Mouse (Mus musculus) intestine, postnatal 0 days (tissue): Measurements from ENCODE around the gene Abo. TPM values are rescaled to one million over a fixed set of nuclear protein-coding genes. Genes with fewer than 3 reads are reported as not detected.
A peak's percentile ranks its signal among the peaks of the same experiment; 100 is the strongest.

Experiments
- ATAC-seq: fragments of 200-750 bp; cut with Nextera tagmentation; 2 replicates; pipeline ENCODE4 v1.8.0; 2017; ENCODE audit warnings: mild to moderate bottlenecking, moderate TSS enrichment, moderate library complexity
- H3K27ac ChIP-seq: fragments of 300-500 bp; sonication (generic); 2 replicates; pipeline ENCODE4 v1.5.1; 2014; ENCODE audit warnings: mild to moderate bottlenecking, low read depth, low read length, moderate library complexity
- H3K27me3 ChIP-seq: fragments of 300-500 bp; sonication (generic); replicated peaks from 2 replicates; pipeline ENCODE4 v1.6.1; 2014; ENCODE audit warnings: low read length, mixed read lengths; ENCODE audit not compliant: control insufficient read depth, insufficient read depth
- H3K36me3 ChIP-seq: fragments of 300-500 bp; sonication (generic); 2 replicates; pipeline ENCODE4 v1.6.1; 2014; ENCODE audit warnings: mild to moderate bottlenecking, moderate library complexity; ENCODE audit not compliant: control insufficient read depth, insufficient read depth
- H3K4me1 ChIP-seq: fragments of 300-500 bp; sonication (generic); replicated peaks from 2 replicates; pipeline ENCODE4 v1.6.1; 2014; ENCODE audit warnings: antibody characterized with exemption, low read length, mixed read lengths; ENCODE audit not compliant: control insufficient read depth, insufficient read depth
- H3K4me2 ChIP-seq: fragments of 300-500 bp; sonication (generic); replicated peaks from 2 replicates; pipeline ENCODE4 v1.6.1; 2014; ENCODE audit warnings: low read depth, mild to moderate bottlenecking, moderate library complexity
- H3K4me3 ChIP-seq: fragments of 300-500 bp; sonication (generic); 2 replicates; pipeline ENCODE4 v1.5.1; 2014; ENCODE audit warnings: low read depth, low read length
- H3K9ac ChIP-seq: fragments of 300-500 bp; sonication (generic); 2 replicates; pipeline ENCODE4 v1.6.1; 2014; ENCODE audit warnings: mild to moderate bottlenecking, low read depth, low read length
- H3K9me3 ChIP-seq: fragments of 300-500 bp; sonication (generic); 2 replicates; pipeline ENCODE4 v1.6.1; 2016; ENCODE audit warnings: mixed run types; ENCODE audit not compliant: control insufficient read depth
- CTCF ChIP-seq: sonication (generic); IDR thresholded peaks from 2 replicates; pipeline ENCODE4 v1.5.1; 2016; ENCODE audit warnings: low read depth, mild to moderate bottlenecking, control low read depth, antibody characterized with exemption, moderate library complexity
- WGBS: fragments of 180-500 bp; shearing (Covaris S2); extraction: QIAGEN DNeasy Blood & Tissue Kit; methylation state at CpG from one replicate; pipeline ENCODE4 v1.1.7; 2014; 5-methylcytosine and 5-hydroxymethylcytosine counted together
- polyA plus RNA-seq: library from polyadenylated mRNA; unstranded; fragments of >200 nt; fragmentation: Nextera tagmentation; extraction: Ambion mirVana; gene quantifications from 2 replicates; pipeline ENCODE4 v1.2.1, GENCODE M21; 2015

The Abo gene
- 0.07 TPM in 1 of 2 replicates, not detected in the other for polyA plus RNA-seq

DNA sequence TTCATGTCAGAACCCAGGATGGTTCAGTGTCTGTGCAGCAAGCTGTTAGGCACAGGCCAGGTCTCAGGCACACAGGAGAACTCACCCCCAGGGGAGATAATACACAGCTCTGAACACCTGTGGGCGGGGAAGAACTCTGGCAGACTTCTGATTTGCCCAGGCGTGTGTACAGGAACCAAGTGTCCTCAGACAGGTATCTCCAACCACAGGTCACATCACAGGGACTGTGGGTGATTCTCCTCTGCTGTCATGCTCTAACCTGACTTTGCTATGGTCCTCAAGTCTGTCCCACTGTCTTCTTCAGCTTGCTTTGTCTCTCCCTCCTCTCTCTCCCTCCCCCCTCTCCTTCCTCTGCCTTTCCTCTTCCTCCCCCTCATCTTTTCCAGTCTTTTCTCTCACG, at the start of gene Abo:
TSS of gene Abo (minus strand) at position 101 of the 400 bp plus-strand sequence.
- H3K27me3 ChIP-seq, result no peaks in the 10 kb centered on the region
- WGBS, result 51% methylated on average over 3 of the region's 3 CpGs
- no peak within 1 kb of the TSS for H3K4me3 ChIP-seq
- no peaks in the 10 kb centered on the region for H3K36me3 ChIP-seq
- H3K4me1 ChIP-seq, result no peaks in the 10 kb centered on the region
- TF ChIP-seq CTCF, result no peak
- H3K4me2 ChIP-seq, result no peak within 1 kb of the TSS
- H3K27ac ChIP-seq, result no peak within 1 kb of the TSS
- no peak for ATAC-seq
- H3K9ac ChIP-seq, result no peak within 1 kb of the TSS
- no peaks in the 10 kb centered on the region for H3K9me3 ChIP-seq

GRCm38 (mm10) chr2:26914148-26914941, 49.6 kb upstream of the Abo start:
- Histone ChIP-seq H3K4me2 (peak overlapping the region; percentile 24; the same call in 1 of the 2 replicates), H3K27ac (peak overlapping the region; percentile 96; the same call in 1 of the 2 replicates), H3K9ac (no peak overlapping the region), H3K9me3 (no peaks in the 10 kb centered on the region), H3K4me3 (no peak overlapping the region), H3K36me3 (peaks cover 50% of the 10 kb centered on the region), H3K4me1 (peaks cover 12% of the 10 kb centered on the region), H3K27me3 (no peaks in the 10 kb centered on the region)
- ATAC-seq, result no peak
- TF ChIP-seq CTCF, result no peak
- whole genome bisulfite sequencing, result 54% methylated on average over 8 of the region's 8 CpGs

DNA sequence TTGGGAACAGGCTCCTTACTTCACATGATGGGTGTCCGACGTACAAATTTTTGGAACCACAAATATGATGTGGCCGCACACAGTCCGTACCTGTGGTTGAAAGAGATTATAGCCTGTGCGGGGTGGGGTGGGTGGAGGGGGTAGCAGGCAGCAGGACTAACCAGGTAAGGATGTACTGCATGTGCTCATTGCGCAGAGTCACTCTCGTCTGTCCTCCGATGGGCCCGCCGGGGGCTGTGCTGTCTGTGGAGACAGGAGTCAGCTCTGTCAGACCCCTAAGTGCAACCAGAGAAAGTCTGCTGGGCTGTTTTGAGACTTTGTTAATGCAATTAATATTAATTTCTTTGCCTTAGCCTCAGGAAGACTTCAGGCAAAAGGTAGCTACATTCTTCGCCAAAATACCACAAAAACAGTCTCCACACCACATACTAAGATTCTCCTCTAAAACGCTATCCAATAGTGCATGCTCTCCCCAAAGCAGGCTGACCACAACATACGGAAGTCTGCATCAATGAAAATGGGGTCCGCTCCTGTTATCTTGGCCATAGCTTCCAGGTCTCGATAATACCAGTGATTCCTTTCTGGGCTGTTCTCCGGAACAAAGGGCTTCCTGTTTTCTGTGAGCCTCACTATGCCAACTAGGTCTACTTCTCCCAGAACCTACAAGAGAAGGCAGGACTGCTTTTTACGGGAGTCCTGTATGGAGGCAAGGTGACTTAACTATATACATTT, 48.8 kb upstream of the Abo start:
- no peak for TF ChIP-seq CTCF
- no peak for ATAC-seq
- H3K27ac ChIP-seq, result no peak overlapping the region
- peaks cover 15% of the 10 kb centered on the region for H3K4me1 ChIP-seq
- H3K4me3 ChIP-seq, result no peak overlapping the region
- peaks cover 43% of the 10 kb centered on the region for H3K36me3 ChIP-seq
- no peaks in the 10 kb centered on the region for H3K27me3 ChIP-seq
- WGBS, result 79% methylated on average over 17 of the region's 17 CpGs
- H3K9ac ChIP-seq, result no peak overlapping the region
- no peak overlapping the region for H3K4me2 ChIP-seq
- H3K9me3 ChIP-seq, result no peaks in the 10 kb centered on the region

- Histone ChIP-seq H3K4me3 (peak overlapping the region; percentile 71), H3K4me1 (peaks cover 12% of the 10 kb centered on the region), H3K36me3 (peaks cover 32% of the 10 kb centered on the region), H3K9ac (peak overlapping the region; percentile 95), H3K27ac (peak overlapping the region; percentile 90), H3K4me2 (peak overlapping the region; percentile 83), H3K9me3 (no peaks in the 10 kb centered on the region), H3K27me3 (no peaks in the 10 kb centered on the region)
- WGBS, result 62% methylated on average over 5 of the region's 5 CpGs
- TF ChIP-seq CTCF, result no peak
- no peak for ATAC-seq
Measured at GRCm38 (mm10) chr2:26912253-26912770, 47.5 kb upstream of the Abo start.

DNA sequence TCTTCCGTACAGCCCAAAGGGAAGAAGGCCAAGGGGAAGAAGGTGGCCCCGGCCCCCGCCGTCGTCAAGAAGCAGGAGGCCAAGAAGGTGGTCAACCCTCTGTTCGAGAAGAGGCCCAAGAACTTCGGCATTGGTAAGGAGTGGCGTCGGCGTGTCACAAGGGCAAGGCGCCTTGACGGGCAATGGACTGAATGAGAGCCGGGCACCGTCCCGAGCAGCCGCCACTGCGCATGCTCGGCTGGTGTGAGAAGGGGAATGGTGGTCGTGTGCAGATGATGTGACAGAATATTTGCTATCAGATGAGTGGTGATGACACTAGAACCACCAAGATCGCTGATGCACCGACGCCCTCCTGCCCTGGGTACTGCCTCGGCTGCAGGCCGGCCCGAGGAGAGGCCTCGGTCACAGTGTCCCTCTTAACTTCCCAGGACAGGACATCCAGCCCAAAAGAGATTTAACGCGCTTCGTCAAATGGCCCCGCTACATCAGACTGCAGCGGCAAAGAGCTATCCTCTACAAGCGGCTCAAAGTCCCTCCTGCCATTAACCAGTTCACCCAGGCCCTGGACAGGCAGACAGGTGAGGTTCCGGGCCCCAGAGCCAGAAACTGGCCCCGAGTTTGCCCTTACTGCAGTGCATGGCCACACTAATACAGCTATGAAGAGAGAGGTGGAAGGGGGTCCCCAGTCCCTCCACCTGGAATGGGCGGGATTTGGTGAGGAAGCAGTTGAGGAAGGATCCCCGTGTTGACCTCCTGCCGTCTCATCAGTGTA, 46.4 kb upstream of the Abo start:
- peak; percentile 28 for ATAC-seq
- Histone ChIP-seq H3K4me3 (peak overlapping the region; percentile 71), H3K4me2 (peak overlapping the region; percentile 83), H3K9ac (peak overlapping the region; percentile 95), H3K4me1 (peaks cover 8% of the 10 kb centered on the region), H3K27ac (peak overlapping the region; percentile 90), H3K27me3 (no peaks in the 10 kb centered on the region), H3K9me3 (no peaks in the 10 kb centered on the region), H3K36me3 (peaks cover 31% of the 10 kb centered on the region)
- WGBS, result under 1% methylated on average over 37 of the region's 37 CpGs
- TF ChIP-seq CTCF, result no peak
